Mouse (Mus musculus) heart, postnatal 4 days (tissue): ENCODE measurements around the gene Usp17le. TPM values are rescaled to one million over a fixed set of nuclear protein-coding genes. Genes with fewer than 3 reads are reported as not detected.
"Not testable (repeated sequence)": the region's sequence is repeated elsewhere in the genome, so short reads cannot be mapped to it uniquely, and the experiment has no call there.

Source experiments
- DNase-seq: peaks from one replicate; pipeline ENCODE4 v3.0.0; 2021
- total RNA-seq, 2 experiments: library from RNA; stranded (reverse); gene quantifications; 2 replicates each; pipeline ENCODE4 v1.2.3; 2021

The Usp17le gene
- total RNA-seq, result not detected

DNA sequence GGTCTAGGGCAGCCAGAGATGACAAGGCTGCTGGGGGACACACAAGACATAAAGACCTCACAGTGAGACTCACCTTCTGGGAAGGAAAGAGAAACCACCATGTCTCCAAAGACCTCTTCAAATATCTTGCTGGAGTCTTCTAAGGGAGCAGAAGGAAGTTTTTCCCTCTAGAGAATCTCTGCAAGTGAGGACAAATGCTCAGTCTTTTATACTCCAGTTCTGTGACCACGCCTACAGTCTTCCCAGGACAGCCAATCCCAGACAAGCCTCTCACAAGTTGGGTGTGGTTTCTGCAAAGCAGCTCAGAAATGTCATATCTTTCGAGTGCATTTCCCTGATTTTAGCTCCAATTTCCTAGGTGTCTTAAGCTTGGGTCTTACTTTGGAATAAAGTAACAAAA, at the start of gene Usp17le:
Gene Usp17le, minus strand, starts transcription at position 101 of the 400 bp plus-strand sequence.
- DNase-seq, result not testable (repeated sequence)

- not testable (repeated sequence) for DNase-seq
These were observed 33.1 kb upstream of the Usp17le start for GRCm38 (mm10) chr7:104810335-104810734.

GRCm38 (mm10) chr7:104790796-104791195, 13.5 kb upstream of the Usp17le start:
- DNase-seq, result no peak

Other genes starting within 250 kb of the Usp17le start
- not detected for gene Olfr651, start 227.3 kb downstream of the Usp17le start, total RNA-seq
- not detected for gene Olfr652, start 216.6 kb downstream of the Usp17le start, total RNA-seq
- not detected for gene Olfr653, start 200.2 kb downstream of the Usp17le start, total RNA-seq
- not detected for gene Olfr654, start 190.4 kb downstream of the Usp17le start, total RNA-seq
- gene Olfr655, start 175.7 kb downstream of the Usp17le start, total RNA-seq, result not detected
- gene Olfr656, start 163.5 kb downstream of the Usp17le start, total RNA-seq, result not detected
- gene Olfr657, start 152.7 kb downstream of the Usp17le start, total RNA-seq, result not detected
- not detected for gene Olfr658, start 130.2 kb downstream of the Usp17le start, total RNA-seq
- gene Olfr659, start 110.7 kb downstream of the Usp17le start, total RNA-seq, result not detected
- not detected for gene Olfr661, start 91.0 kb downstream of the Usp17le start, total RNA-seq
- not detected for gene Usp17lb, start 65.1 kb upstream of the Usp17le start, total RNA-seq
- gene Usp17la, start 79.5 kb upstream of the Usp17le start, total RNA-seq, result not detected
- gene Olfr665, start 100.6 kb upstream of the Usp17le start, total RNA-seq, result not detected
- not detected for gene Olfr666, start 118.5 kb upstream of the Usp17le start, total RNA-seq
- not detected for gene Olfr667, start 144.0 kb upstream of the Usp17le start, total RNA-seq
- gene Olfr668, start 150.6 kb upstream of the Usp17le start, total RNA-seq, result not detected
- gene Olfr669, start 156.8 kb upstream of the Usp17le start, total RNA-seq, result not detected
- not detected for gene Olfr670, start 185.2 kb upstream of the Usp17le start, total RNA-seq
- not detected for gene Olfr671, start 201.7 kb upstream of the Usp17le start, total RNA-seq
- gene Olfr672, start 224.6 kb upstream of the Usp17le start, total RNA-seq, result not detected